Mouse (Mus musculus): ENCODE measurements around the gene Ppid.

Gene Ppid

GRCm38 (mm10) chr3:79590863-79591792 lies at the start of gene Ppid:
Gene Ppid (plus strand): TSS chr3:79591342.
- in situ Hi-C loops (cut with MboI), result loop anchor here (10.0 kb wide), 1 partner anchor 366 kb away; no protein-coding TSS in a partner anchor

- in situ Hi-C loops (cut with MboI), result no loop called here
Measured at GRCm38 (mm10) chr3:79542585-79542984, 48.6 kb upstream of the Ppid start.

GRCm38 (mm10) chr3:79548681-79549437 lies 42.3 kb upstream of the Ppid start:
- in situ Hi-C loops (cut with MboI), result no loop called here

GRCm38 (mm10) chr3:79549751-79550393 lies 41.3 kb upstream of the Ppid start:
- in situ Hi-C loops (cut with MboI), result no loop called here

- in situ Hi-C loops (cut with MboI), result no loop called here
Measured at GRCm38 (mm10) chr3:79551826-79552552, 39.2 kb upstream of the Ppid start.

- in situ Hi-C loops (cut with MboI), result no loop called here
Measured at GRCm38 (mm10) chr3:79553779-79554178, 37.4 kb upstream of the Ppid start.

- in situ Hi-C loops (cut with MboI), result no loop called here
Measured at GRCm38 (mm10) chr3:79555061-79555460, 36.1 kb upstream of the Ppid start.

- in situ Hi-C loops (cut with MboI), result no loop called here
Measured at GRCm38 (mm10) chr3:79559021-79559772, 31.9 kb upstream of the Ppid start.

- in situ Hi-C loops (cut with MboI), result no loop called here
Measured at GRCm38 (mm10) chr3:79559773-79560045, 31.4 kb upstream of the Ppid start.

GRCm38 (mm10) chr3:79560555-79560954 lies 30.6 kb upstream of the Ppid start:
- in situ Hi-C loops (cut with MboI), result no loop called here

- in situ Hi-C loops (cut with MboI), result no loop called here
Measured at GRCm38 (mm10) chr3:79561784-79562715, 29.1 kb upstream of the Ppid start.

- in situ Hi-C loops (cut with MboI), result no loop called here
Measured at GRCm38 (mm10) chr3:79563511-79563910, 27.6 kb upstream of the Ppid start.

- in situ Hi-C loops (cut with MboI), result no loop called here
Measured at GRCm38 (mm10) chr3:79564875-79565606, 26.1 kb upstream of the Ppid start.

GRCm38 (mm10) chr3:79566716-79567691 lies 24.1 kb upstream of the Ppid start:
- in situ Hi-C loops (cut with MboI), result no loop called here

- in situ Hi-C loops (cut with MboI), result no loop called here
Measured at GRCm38 (mm10) chr3:79567703-79568362, 23.3 kb upstream of the Ppid start, which contains the start of gene Fnip2. Gene Fnip2 (minus strand): TSS chr3:79567796.

- in situ Hi-C loops (cut with MboI), result no loop called here
Measured at GRCm38 (mm10) chr3:79568629-79569350, 22.4 kb upstream of the Ppid start.

- in situ Hi-C loops (cut with MboI), result no loop called here
Measured at GRCm38 (mm10) chr3:79569351-79569681, 21.8 kb upstream of the Ppid start.
